Mouse (Mus musculus) yolk sac, embryonic 10.5 days (tissue): Measurements from ENCODE around the gene Olfr638.
"Not testable (repeated sequence)": the region's sequence is repeated elsewhere in the genome, so short reads cannot be mapped to it uniquely, and the experiment has no call there.

ENCODE experiments used
- DNase-seq: peaks from one replicate; pipeline ENCODE4 v3.0.0-alpha.2; 2017; ENCODE audit warnings: low spot score

Olfr638 gene

DNA sequence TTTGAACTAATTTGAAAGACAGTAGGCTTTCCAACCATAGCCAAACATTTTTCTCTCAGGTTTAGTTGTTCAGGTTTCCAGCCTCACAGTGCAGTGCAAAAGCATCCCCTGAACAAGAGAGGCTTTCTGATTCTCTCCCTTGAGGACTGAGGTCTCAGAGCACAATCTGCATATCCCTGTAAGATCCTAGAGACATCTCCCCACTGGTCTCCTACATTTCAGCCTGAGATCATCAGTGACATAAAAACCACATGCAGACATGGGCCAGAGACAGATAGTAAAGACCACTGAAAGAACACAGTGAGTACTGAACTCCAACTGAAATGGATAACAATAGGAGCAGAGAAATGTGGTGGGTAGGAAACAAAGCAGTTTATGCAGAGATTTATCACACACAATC is at the start of gene Olfr638:
Gene Olfr638 (plus strand): TSS at position 301 of the 400 bp plus-strand sequence.
- DNase-seq: no peak

DNA sequence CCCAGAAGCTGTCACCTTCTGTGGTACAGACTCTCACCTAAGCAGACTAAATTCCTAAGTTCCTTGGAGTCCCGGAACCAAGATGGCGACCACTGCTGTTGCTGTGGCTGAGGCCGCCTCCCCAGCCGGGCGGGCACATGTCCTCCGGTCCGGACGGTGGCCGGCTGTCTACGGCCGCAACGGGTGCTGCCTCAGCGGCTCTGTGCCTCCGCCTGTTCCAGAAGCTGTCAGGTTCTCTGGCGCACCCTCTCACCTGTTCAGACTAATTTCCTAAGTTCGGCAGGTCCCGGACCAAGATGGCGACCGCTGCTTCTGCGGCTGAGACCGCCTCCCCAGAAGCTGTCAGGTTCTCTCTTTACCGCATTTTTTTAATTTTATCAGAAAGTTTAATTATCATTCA is 31.7 kb upstream of the Olfr638 start:
- DNase-seq: not testable (repeated sequence)

DNA sequence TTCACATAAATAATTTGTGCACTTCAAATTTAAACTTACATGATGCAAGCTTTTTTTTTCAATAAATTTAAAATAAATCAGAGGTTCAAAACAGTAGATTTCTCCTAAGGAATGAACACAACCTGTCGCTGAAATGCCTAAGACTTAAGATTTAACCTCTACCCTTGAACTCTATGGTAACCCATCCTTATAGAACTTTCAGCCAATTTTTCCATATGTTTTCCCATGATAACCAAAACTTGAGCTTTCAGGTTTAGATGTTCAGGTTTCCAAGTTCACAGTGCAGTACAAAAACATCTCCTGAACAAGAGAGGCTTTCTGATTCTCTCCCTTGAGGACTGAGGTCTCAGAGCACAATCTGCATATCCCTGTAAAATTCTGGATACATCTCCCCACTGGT is 27.7 kb upstream of the Olfr638 start, which contains the start of gene Olfr635:
Gene Olfr635 (plus strand): TSS at position 301 of the 400 bp plus-strand sequence.
- DNase-seq: no peak

DNA sequence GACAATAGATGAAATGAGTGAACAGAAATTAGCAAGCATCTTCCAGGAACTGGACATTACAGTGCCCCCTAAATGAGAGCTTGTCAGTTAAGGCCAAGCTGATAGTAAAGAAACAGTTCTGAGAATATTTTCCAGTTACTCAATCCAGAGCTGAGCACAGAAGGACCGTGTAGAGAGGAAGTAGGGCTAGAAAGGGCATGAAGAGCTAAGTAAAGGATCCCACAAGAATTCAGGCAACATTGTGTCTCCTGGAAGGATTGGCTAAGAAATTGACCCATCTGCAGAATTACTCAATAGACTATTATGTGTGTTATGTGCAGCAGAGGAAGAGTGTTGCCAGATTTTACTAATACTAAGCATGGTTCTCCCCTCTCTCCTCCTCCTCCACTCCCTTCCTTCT is 26.8 kb upstream of the Olfr638 start:
- no peak for DNase-seq

DNA sequence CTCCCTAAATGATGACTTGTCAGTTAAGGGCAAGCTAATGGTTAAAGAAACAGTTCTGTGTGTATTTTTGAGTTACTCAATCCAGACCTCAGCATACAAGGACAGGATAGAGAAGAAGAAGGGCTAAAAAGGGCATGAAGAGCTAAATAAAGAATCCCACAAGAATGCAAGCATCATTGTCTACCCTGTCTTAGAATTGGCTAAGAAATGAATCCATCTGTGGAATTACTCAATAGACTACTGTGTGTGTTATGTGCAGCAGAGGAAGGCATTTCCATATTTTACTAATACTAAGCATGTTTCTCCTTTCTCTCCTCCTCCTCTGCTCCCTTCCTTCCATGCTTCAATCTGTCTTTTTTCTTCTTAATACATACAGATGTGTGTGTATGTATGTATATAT is 578 bp downstream of the Olfr638 start:
- no peak for DNase-seq

DNA sequence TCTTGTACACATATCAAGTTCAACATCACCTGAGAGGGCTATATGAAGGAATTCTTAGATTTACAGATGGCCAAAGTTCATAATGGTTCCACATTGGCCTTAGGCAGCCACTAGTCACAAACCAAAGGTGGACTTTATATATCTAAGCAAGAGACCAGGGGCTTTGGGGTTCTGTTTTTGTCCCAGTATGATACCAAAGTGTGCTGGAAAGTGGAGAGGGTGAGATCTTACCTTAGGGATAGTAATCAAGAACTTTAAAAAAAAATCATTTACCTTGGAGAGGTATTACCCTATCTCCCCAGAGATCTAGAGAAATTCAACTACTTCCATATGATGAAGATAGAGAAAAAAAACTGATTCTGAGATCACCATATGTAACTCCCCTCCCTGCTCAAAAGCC is 18.7 kb downstream of the Olfr638 start, which contains the start of gene Olfr639:
Gene Olfr639 (minus strand): TSS at position 101 of the 400 bp plus-strand sequence.
- DNase-seq: no peak

DNA sequence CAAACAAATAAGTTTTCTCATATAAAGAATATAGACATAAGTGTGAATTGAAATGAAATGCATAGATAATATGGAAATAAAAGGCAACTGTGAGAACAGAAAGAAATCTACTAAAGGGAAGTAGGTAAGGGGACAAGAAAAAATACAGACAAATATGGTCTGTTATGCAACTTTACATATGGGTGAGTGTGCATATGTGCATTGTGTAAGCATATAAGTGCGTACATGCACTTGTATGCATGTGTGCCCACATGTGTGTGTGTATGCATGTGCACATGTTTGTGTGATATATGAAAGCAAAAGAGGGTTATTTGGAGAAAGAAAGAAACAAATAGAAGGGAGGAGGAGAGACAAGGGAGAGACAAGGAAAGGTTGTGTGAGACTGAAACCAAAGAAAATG is 20.4 kb downstream of the Olfr638 start:
- DNase-seq: no peak

DNA sequence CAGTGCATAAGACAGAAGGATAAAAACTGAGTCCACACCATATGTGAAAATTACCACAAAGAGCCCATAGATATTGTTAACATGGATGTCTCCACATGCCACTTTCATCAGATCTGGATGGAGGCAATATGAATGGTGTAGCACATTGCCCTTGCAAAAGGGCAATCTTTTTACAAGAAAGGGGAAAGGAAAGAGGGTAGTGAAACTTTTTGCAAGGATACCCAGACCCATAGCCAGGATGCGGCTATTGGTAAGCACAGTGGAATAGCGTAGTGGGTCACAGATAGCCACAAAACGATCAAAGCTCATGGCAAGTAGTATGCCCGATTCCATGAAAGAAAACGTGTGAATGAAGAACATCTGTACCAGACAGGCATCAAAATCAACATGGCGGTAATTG is 23.1 kb downstream of the Olfr638 start:
- DNase-seq: no peak

DNA sequence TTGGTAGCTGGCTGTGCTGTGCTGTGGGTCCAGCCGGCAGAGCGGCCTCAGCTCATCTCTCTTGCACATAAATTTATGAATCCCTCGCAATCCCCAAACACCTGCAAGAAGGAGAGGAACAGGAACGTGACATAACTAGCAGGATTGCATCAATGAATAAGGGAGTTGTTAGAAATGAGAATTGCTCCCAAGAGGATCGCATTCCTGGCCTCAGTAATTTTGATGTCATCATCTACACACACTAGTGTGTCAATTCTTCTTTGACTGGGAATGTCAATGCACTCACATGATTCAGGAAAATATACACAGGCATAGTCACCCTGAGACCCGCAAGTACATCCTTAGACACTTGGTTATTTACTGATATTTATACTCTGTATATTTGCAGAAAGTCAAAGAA is 26.9 kb downstream of the Olfr638 start, which contains the start of gene Olfr640:
Gene Olfr640 (minus strand): TSS at position 101 of the 400 bp plus-strand sequence.
- no peak for DNase-seq

DNA sequence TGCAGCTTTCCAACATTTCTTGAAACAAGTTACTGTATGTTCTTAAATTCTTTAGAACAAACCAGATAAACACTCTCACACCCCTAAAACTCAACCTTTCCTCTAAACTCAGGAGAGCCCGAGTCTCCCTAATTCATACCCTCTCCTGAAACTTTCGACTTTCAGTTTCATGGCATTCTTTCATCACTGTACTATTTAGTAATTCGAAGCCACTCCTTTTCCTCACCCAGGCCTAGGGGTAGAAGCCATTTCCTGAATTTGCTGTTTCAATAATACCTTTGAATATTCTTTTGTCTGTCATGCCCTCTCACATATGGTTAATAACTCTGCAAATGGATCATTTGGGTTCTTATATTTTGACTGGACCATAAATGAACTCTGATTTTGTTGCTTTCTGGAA is 28.4 kb downstream of the Olfr638 start:
- no peak for DNase-seq

DNA sequence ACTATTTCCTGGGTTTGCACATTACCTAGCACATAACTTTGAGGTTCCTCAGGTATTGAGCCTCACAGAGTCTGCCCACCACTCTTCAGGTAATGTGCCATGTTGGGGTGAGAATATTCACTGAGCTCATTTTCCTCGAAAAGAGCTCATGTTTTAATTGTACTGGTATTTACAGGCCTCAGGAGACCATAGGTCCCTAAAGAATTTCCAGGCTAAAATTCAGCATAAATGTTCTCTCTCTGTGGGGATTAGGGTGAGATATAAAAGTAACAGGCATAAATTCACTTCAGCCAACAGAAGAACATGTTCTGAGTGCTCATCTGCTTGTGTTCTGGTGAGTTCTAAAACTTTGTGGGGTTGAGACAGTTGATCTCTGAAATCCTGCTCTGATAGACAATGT is 36.6 kb downstream of the Olfr638 start, which contains the start of gene Olfr641:
Gene Olfr641 (plus strand): TSS at position 301 of the 400 bp plus-strand sequence.
- DNase-seq: no peak

DNA sequence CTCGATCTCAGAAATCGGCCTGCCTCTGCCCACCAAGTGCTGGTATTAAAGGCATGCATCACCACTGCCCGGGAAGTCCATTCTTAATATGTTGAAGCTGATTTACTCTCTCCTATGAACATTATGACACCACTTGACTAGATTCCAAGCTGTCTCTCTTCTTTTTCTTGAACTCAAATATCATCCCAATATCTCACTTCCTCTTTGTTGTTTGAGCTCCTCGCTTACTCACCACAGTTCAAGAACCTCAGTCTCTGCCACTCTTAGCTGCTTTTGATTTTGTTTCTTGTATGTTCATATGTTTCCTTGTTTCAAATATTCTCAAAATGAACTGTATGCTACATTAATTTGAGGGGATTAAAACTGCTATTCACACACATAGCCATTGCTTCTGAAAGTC is 52.2 kb downstream of the Olfr638 start:
- DNase-seq: no peak

DNA sequence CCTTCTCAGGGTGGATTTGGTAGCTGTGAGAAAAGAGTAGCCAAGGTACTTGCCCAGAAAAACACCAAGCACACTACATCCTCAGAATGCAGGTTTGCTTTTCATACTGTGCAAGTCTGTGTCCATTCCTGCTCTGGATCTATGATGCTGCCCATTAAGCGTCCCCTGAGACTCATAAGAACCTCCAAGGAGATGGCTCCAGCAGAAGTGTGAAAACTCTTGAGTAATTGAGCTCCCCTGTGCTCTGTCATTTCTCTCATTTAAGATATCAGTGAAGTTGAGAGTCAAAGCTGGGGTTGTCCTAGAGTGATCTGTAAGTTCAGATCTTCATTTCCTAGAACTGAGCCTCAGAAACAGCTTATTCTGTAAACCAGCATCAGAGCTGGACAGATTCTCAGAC is 54.0 kb downstream of the Olfr638 start, which contains the start of gene Olfr642:
Gene Olfr642 (minus strand): TSS at position 101 of the 400 bp plus-strand sequence.
- DNase-seq: no peak
